Mouse (Mus musculus): ENCODE data around the gene Zfp281.
A peak's percentile ranks its signal among the peaks of the same experiment; 100 is the strongest.

The Zfp281 gene

GRCm38 (mm10) chr1:136624146-136625018 is at the start of gene Zfp281:
Gene Zfp281, plus strand, starts transcription at chr1:136624901.
- peak; percentile 93 for DNase-seq (ENCODE audit: low spot score)

DNA sequence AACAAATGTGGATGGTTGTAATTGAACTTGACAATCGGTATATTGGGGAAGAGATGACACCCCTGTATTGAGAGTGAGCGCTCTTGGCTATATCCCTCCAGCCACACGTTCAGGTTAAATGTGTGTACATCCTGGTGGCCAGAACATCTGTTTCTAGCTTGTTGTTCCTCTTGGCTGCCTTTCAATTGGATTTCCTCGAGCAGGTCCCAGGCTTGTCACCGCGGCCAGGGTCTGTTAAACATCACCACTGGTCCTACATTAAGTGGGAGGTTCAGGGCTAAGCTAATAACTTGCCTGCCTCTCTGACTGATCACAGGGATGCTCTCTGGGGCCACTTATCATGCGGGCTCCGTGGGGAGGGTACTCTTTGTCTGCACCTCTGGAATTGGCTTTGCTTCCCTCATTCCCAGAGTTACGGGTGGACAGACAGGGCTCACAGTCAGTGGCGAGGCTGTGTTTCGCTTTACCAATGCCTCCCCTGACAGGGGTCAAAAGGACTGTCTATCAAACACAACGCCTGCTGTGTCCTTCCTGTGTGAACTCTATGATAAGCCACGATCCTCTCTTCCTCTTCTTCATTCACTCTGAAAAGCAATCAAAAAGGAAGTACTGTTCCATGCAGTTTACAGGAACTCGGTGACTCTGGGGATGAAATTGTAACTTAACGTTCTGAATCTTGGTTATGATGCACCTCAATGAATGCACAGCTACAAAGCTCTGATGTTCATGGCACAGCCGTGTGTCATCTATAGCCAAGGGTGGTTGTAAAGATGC is 46.6 kb upstream of the Zfp281 start:
- no peak for DNase-seq (ENCODE audit: low spot score)

DNA sequence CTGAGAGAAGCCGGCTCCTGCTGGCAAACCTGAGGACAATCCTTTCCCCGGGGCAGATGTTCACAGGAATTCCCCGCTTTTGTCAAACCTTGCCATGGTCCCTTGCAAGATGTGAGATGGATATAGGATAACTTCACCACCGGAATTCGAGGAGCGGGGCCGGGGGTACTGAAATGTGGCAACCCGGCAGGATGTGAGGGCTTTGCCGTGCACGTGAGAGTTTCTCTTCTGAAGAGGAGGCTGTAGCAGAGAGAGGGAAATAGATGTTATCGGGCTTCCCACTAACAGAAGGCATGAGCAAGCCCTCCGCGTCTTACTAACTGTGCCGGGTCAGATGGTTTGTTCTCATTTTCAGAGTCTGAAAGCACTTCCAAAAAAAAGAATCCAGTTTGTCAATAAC is 45.3 kb upstream of the Zfp281 start:
- DNase-seq (ENCODE audit: low spot score) = no peak

- no peak for DNase-seq (ENCODE audit: low spot score)
Measured at GRCm38 (mm10) chr1:136580266-136580665, 44.4 kb upstream of the Zfp281 start.

- DNase-seq (ENCODE audit: low spot score) = no peak
Measured at GRCm38 (mm10) chr1:136581841-136582240, 42.9 kb upstream of the Zfp281 start.

- DNase-seq (ENCODE audit: low spot score) = no peak
Measured at GRCm38 (mm10) chr1:136587761-136588405, 36.8 kb upstream of the Zfp281 start.

- no peak for DNase-seq (ENCODE audit: low spot score)
Measured at GRCm38 (mm10) chr1:136588908-136589307, 35.8 kb upstream of the Zfp281 start.

GRCm38 (mm10) chr1:136592741-136593140 is 32.0 kb upstream of the Zfp281 start:
- no peak for DNase-seq (ENCODE audit: low spot score)

- no peak for DNase-seq (ENCODE audit: low spot score)
Measured at GRCm38 (mm10) chr1:136594235-136594850, 30.4 kb upstream of the Zfp281 start.

DNA sequence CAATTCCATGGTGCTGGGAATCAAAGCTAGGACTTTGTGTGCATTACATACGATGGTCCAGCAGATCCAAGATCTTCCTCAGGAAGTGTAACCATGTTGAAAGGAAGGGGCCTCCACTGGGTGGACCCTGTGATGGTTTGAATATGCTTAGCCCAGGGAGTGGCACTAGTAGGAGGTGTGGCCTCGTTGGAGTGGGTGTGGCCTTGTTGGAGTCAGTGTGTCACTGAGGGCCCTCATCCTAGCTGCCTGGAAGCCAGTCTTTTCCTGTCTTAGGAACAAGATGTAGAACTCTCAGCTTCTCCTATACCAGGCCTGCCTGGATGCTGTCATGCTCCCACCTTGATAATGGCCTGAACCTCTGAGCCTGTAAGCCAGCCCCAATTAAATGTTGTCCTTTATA is 27.9 kb upstream of the Zfp281 start:
- DNase-seq (ENCODE audit: low spot score) = no peak

DNA sequence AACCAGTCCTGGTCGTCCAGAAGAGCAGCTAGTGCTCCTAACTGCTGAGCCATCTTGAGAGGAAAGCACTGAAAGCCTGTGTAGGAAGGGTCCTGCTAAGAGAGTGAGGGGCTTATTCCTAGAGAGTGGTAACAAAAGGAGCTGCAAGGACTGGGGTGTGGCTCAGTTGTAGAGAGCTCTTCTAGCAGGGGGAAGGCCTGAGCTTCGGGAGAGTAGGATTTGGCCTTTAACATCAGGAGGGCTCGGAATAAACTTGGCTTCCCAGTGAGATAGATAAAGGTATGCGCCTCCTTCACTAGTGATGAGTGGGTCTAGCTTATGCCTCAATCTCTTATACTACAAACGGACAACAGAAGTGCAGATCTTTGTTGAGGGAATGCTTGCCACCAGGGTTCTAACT is 26.4 kb upstream of the Zfp281 start:
- no peak for DNase-seq (ENCODE audit: low spot score)

GRCm38 (mm10) chr1:136600067-136600466 is 24.6 kb upstream of the Zfp281 start:
- no peak for DNase-seq (ENCODE audit: low spot score)

- DNase-seq (ENCODE audit: low spot score) = no peak
Measured at GRCm38 (mm10) chr1:136600647-136601345, 23.9 kb upstream of the Zfp281 start.

DNA sequence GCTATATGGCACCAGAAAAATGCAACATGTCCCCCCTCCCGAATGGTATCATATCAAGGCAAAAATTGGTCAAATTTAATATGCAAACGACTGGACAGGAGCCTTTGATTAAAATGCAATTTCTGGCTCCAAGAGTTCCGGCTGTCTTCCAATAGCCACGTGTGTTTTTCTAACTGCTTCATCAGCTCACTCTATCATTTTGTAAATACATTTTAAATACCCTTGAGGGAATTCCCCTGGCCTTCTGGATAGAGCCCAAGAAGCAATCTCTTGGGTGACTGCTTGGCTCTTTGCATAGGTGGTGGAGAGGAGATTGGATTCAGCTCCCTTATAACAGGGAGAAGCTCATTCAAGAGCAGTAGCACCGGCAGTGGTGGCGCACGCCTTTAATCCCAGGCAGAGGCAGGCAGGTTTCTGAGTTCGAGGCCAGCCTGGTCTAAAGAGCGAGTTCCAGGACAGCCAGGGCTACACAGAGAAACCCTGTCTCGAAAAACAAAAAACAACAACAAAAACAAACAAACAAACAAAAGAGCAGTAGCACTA is 23.3 kb upstream of the Zfp281 start:
- DNase-seq (ENCODE audit: low spot score) = no peak

- DNase-seq (ENCODE audit: low spot score) = no peak
Measured at GRCm38 (mm10) chr1:136602303-136602702, 22.4 kb upstream of the Zfp281 start.

DNA sequence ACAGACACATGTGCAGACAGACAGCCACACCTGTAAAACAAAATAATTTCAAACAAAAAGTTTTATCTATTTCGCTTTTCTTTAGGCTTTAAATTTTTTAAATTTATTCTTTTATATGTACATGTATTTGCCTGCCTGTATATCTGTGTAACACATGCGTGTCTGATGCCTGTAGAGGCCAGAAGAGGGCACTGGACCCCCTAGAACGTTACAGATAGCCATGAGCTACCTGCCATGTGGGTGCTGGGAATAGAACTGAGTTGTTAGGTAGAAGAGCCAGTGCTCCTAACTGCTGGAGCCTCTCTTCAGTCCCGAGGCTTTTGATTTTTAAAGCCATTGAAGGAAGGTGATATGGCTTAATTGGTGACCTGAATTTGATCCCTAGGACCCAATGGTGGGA is 20.5 kb upstream of the Zfp281 start:
- no peak for DNase-seq (ENCODE audit: low spot score)

- DNase-seq (ENCODE audit: low spot score) = no peak
Measured at GRCm38 (mm10) chr1:136605790-136606189, 18.9 kb upstream of the Zfp281 start.

- no peak for DNase-seq (ENCODE audit: low spot score)
Measured at GRCm38 (mm10) chr1:136606278-136606677, 18.4 kb upstream of the Zfp281 start.

- no peak for DNase-seq (ENCODE audit: low spot score)
Measured at GRCm38 (mm10) chr1:136608339-136609261, 16.1 kb upstream of the Zfp281 start.

- no peak for DNase-seq (ENCODE audit: low spot score)
Measured at GRCm38 (mm10) chr1:136611803-136612202, 12.9 kb upstream of the Zfp281 start.
